Mouse (Mus musculus) cortical plate, adult 2 months (tissue): ENCODE measurements around the gene Gys1.

Experiments used
- CTCF ChIP-seq: fragments of 200-500 bp; IDR thresholded peaks from 2 replicates; pipeline ENCODE4 v1.5.1; 2011; ENCODE audit warnings: mild to moderate bottlenecking, control low read depth, low read length; ENCODE audit not compliant: insufficient read depth; ENCODE audit errors: extremely low read depth
- POLR2A ChIP-seq: fragments of 200-500 bp; IDR thresholded peaks from 2 replicates; pipeline ENCODE4 v1.6.1; 2011; ENCODE audit warnings: mild to moderate bottlenecking, low read length, control low read depth; ENCODE audit not compliant: insufficient read depth; ENCODE audit errors: extremely low read depth

DNA sequence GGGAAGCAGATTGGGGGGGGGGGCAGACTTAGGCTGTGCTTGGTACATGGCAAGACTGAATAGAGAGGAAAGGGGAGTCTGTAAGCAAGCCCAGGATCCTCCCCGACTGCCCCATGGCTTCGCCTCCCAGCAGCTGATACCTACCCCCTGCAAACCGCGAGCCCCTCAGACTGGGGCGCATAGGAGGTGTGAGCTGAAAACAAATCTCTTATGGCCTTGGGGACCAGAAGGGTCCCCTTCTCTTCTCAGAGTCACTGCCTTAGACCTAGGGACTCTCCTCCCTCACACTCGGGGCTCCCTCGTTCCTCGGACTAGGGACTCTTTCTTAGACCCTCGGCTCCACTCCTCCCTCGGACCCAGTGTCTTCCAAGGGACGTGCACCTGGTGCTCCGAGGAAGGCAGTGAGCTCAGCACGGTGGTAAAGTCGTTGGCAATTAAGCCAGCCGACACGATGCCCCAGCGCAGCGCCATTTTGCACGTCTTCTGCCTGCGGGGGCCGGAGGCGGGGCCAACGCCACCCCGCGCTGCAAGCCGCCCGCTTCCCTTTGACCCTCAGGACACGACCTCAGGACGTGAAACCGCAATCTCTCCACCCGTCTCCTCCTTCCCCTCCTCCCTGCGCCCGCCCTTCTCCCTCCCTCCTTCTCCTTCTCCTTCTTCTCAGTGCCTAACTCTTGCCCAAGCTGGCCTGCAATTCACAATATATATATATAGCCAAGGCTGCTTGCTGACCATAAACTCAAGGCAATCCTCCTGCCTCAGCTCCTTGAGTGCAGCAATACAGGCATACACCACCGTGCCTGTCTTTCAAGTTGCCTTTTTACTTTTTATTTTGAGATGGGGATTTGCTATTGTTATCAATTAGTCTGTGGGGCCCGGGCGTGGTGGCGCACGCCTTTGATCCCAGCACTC lies 53.9 kb downstream of the Gys1 start, which contains the start of gene Dhdh:
- TF ChIP-seq CTCF (no peak), POLR2A (peak; percentile 53; the same call in 1 of the 2 replicates)
